Mouse (Mus musculus): ENCODE results near the gene Snx29. TPM values are rescaled to one million over a fixed set of nuclear protein-coding genes. Genes with fewer than 3 reads are reported as not detected.

The Snx29 gene
- polyA plus RNA-seq, 1 experiment from 2014 or later = 10.0 TPM

DNA sequence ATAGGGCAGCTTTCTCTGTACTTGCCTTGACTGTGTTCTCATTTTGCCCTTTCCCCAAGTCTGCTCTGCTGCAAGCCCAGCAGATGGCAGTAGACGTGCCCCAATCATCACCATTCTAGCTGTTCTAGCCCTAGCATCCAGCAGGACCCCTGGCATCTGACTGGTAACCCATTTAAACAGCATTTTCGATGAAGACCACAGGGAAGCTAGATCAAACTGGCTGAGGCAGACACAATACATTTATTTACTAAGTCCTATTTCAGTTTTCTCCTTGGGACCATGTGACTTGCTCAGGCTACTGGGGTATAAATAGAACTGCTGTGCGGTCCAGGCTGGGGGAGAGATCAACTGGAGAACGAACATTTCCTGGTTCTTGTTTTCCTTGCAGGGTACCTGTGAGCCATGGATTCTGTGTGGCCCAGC lies 257.0 kb downstream of the Snx29 start:
- H3K4me1 ChIP-seq (ENCODE audit: control insufficient read depth, insufficient read depth, low read length) = no peaks in the 10 kb centered on the region
- H3K36me3 ChIP-seq (ENCODE audit: control insufficient read depth, insufficient read depth, low read length) = no peaks in the 10 kb centered on the region
- no peaks in the 10 kb centered on the region for H3K27me3 ChIP-seq (ENCODE audit: control insufficient read depth, insufficient read depth, low read length)
- 60% methylated on average over 4 of the region's 4 CpGs for WGBS
- ATAC-seq (ENCODE audit: low FRiP score) = 0 out of 2 replicates have a peak, but pooled peaks have one; percentile 24
- H3K27ac ChIP-seq (ENCODE audit: low read depth, low read length) = no peak overlapping the region
- peak; percentile 79 for DNase-seq (ENCODE audit: low spot score, missing footprints)
- H3K9ac ChIP-seq (ENCODE audit: low read length) = no peak overlapping the region
- H3K4me3 ChIP-seq (ENCODE audit: low read depth, low read length) = no peak overlapping the region
- no peaks in the 10 kb centered on the region for H3K9me3 ChIP-seq (ENCODE audit: control insufficient read depth, low read length)
- no peak overlapping the region for H3K4me2 ChIP-seq

DNA sequence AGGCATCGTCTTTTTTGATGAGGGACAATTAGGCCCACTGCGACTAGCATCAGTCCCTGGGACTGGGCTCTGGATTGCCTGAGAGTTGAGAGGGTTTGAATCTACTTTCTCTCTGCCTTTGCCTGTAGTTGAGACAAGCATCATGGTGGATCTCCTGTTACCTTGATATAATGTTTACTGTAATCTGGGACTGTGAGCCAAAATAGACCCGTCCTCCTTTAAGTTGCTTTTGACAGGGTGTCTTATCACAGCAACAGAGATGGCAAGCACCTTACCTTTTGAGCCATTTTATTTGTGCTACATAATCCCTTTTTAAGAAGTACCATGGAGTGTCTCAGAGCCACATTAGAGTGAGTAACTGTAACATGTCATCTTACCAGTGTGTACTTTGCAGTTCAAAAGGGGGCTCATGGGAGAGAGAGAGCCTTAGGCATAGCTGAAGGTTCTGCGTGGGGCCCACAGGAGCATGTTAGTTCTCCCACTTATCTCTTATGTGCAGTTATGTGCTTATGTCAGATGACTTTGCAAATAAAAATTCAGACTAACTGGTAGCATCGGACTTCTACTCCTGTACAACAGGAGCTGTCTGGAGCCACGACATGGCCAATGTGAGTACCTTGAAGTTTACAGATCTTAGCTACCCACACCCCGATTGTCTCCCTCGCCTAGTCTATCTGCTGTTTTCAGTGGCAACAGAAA lies 261.4 kb downstream of the Snx29 start:
- Histone ChIP-seq H3K4me3 (ENCODE audit: low read depth, low read length) (no peak overlapping the region), H3K36me3 (ENCODE audit: control insufficient read depth, insufficient read depth, low read length) (no peaks in the 10 kb centered on the region), H3K27ac (ENCODE audit: low read depth, low read length) (no peak overlapping the region), H3K9me3 (ENCODE audit: control insufficient read depth, low read length) (no peaks in the 10 kb centered on the region), H3K27me3 (ENCODE audit: control insufficient read depth, insufficient read depth, low read length) (no peaks in the 10 kb centered on the region), H3K9ac (ENCODE audit: low read length) (no peak overlapping the region), H3K4me2 (no peak overlapping the region), H3K4me1 (ENCODE audit: control insufficient read depth, insufficient read depth, low read length) (no peaks in the 10 kb centered on the region)
- 95% methylated on average over 8 of the region's 8 CpGs for WGBS
- ATAC-seq (ENCODE audit: low FRiP score) (no peak), DNase-seq (ENCODE audit: low spot score, missing footprints) (peak; percentile 69)

DNA sequence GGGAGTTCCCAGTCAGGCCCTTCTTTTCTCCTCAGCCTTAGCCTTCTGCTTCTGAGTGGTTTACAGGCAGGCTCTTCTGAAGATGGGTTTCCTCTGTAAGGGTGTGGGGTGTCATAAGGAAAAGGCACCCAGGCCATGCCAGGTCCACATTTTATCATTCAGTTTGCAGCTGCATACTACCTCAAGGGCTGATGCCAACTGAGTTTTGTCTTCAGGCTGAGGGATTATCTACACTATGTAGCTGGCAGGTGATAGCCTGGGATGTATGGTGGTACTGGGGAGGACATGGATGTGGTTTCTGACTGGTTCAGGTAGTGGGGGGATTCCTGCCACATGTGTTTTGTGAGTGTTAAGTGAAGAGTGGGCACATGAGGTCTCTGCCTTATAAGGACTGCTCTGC lies 266.0 kb downstream of the Snx29 start:
- no peaks in the 10 kb centered on the region for H3K27me3 ChIP-seq (ENCODE audit: control insufficient read depth, insufficient read depth, low read length)
- H3K9ac ChIP-seq (ENCODE audit: low read length) = no peak overlapping the region
- H3K36me3 ChIP-seq (ENCODE audit: control insufficient read depth, insufficient read depth, low read length) = no peaks in the 10 kb centered on the region
- no peak overlapping the region for H3K4me2 ChIP-seq
- no peaks in the 10 kb centered on the region for H3K9me3 ChIP-seq (ENCODE audit: control insufficient read depth, low read length)
- H3K4me3 ChIP-seq (ENCODE audit: low read depth, low read length) = no peak overlapping the region
- DNase-seq (ENCODE audit: low spot score, missing footprints) = no peak
- ATAC-seq (ENCODE audit: low FRiP score) = no peak
- H3K27ac ChIP-seq (ENCODE audit: low read depth, low read length) = no peak overlapping the region
- H3K4me1 ChIP-seq (ENCODE audit: control insufficient read depth, insufficient read depth, low read length) = no peaks in the 10 kb centered on the region; the same call in 1 of the 2 replicates

DNA sequence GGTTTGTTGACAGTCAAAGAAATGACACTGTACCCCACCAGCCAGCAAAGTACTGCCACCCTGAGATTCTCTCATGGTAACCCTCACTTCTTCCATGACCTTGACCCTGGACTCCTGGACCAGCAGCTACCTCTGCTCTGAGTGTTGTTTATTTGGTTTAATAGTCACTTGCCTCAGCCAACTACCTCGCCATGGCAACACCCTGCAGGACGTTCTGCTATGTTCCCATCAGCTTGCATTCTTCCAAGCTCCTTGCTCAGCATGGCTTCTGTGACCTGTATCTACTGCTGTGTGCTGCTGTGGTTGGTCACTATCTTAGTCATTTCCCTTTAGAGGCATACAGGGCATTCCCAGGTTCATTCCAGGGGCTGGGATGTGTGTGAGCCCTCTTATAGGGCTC lies 266.6 kb downstream of the Snx29 start:
- H3K9ac ChIP-seq (ENCODE audit: low read length) = no peak overlapping the region
- H3K4me1 ChIP-seq (ENCODE audit: control insufficient read depth, insufficient read depth, low read length) = no peaks in the 10 kb centered on the region; the same call in 1 of the 2 replicates
- H3K27ac ChIP-seq (ENCODE audit: low read depth, low read length) = no peak overlapping the region
- H3K27me3 ChIP-seq (ENCODE audit: control insufficient read depth, insufficient read depth, low read length) = no peaks in the 10 kb centered on the region
- no peaks in the 10 kb centered on the region for H3K9me3 ChIP-seq (ENCODE audit: control insufficient read depth, low read length)
- no peak overlapping the region for H3K4me3 ChIP-seq (ENCODE audit: low read depth, low read length)
- no peaks in the 10 kb centered on the region for H3K36me3 ChIP-seq (ENCODE audit: control insufficient read depth, insufficient read depth, low read length)
- ATAC-seq (ENCODE audit: low FRiP score) = no peak
- 45% methylated on average over 2 of the region's 2 CpGs for WGBS
- no peak overlapping the region for H3K4me2 ChIP-seq
- no peak for DNase-seq (ENCODE audit: low spot score, missing footprints)

DNA sequence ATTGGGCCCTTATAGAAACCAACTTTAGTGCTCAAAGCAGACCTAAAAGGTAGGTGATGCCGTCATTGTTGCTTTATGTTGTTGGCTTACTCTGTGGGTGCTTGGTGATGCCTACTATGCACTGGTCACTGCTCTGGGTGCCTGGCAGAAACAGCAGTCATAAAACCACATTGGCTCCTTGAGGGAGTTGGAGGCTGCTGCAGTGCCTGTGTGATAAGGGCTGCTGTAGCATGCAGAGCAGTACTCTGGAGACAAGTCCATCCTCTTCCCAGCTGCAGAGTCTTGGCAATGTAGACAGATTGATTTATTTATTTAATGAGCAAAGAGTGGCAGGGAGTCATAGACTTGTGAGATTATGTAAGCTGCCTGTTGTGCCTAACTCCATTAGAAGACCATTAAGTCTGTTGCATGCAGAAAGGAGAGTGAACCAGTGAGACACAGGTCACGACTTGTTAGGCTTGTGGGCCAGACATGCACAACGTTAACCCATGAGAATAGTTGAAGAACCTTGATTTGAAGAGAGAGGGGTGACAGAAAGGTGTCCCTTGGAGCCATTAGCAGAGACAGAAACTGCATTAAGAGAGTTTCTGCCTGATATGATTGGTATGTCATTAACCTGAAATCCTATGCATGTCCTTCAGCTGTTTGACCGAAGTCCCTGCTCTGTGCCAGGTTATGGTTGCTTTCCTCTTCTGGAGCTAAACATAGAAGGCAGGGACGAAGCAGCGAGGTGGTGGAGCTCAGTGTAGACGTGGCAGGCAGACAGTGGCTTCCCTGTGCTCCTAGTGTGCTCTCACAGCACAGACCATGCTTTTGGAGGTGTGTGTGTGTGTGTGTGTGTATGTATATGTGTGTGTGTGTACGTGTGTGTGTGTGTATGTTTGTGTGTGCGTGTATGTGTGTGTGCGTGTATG lies 267.3 kb downstream of the Snx29 start:
- no peak overlapping the region for H3K9ac ChIP-seq (ENCODE audit: low read length)
- no peaks in the 10 kb centered on the region for H3K27me3 ChIP-seq (ENCODE audit: control insufficient read depth, insufficient read depth, low read length)
- H3K9me3 ChIP-seq (ENCODE audit: control insufficient read depth, low read length) = no peaks in the 10 kb centered on the region
- DNase-seq (ENCODE audit: low spot score, missing footprints) = no peak
- H3K27ac ChIP-seq (ENCODE audit: low read depth, low read length) = no peak overlapping the region
- no peak overlapping the region for H3K4me3 ChIP-seq (ENCODE audit: low read depth, low read length)
- WGBS = 90% methylated on average over 10 of the region's 10 CpGs
- no peak overlapping the region for H3K4me2 ChIP-seq
- no peaks in the 10 kb centered on the region for H3K36me3 ChIP-seq (ENCODE audit: control insufficient read depth, insufficient read depth, low read length)
- no peaks in the 10 kb centered on the region; the same call in 1 of the 2 replicates for H3K4me1 ChIP-seq (ENCODE audit: control insufficient read depth, insufficient read depth, low read length)
- ATAC-seq (ENCODE audit: low FRiP score) = no peak

DNA sequence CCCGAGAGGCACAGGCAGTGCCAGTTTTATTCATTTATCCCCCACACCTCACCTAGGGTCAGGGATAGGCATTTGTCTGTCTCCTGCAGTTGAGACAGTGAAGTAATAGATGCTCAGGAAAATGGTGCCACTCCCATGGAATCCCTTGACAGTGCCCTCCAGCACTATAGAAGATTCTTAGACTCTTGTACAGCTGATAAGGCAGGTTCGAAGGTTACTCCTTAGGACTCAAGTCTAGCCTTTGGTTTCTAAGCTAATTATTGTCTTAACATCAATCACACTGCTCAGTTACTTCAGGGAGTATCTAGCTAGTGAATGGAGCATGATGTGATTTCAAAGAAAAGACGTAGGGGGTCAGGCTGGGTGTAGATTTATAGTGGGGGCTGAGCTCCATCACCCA lies 273.9 kb downstream of the Snx29 start:
- Histone ChIP-seq H3K27me3 (ENCODE audit: control insufficient read depth, insufficient read depth, low read length) (no peaks in the 10 kb centered on the region), H3K36me3 (ENCODE audit: control insufficient read depth, insufficient read depth, low read length) (no peaks in the 10 kb centered on the region), H3K4me3 (ENCODE audit: low read depth, low read length) (no peak overlapping the region), H3K9ac (ENCODE audit: low read length) (no peak overlapping the region), H3K9me3 (ENCODE audit: control insufficient read depth, low read length) (no peaks in the 10 kb centered on the region), H3K4me1 (ENCODE audit: control insufficient read depth, insufficient read depth, low read length) (no peaks in the 10 kb centered on the region), H3K4me2 (no peak overlapping the region), H3K27ac (ENCODE audit: low read depth, low read length) (no peak overlapping the region)
- WGBS = 81% methylated on average over 3 of the region's 3 CpGs
- ATAC-seq (ENCODE audit: low FRiP score) = no peak
- no peak for DNase-seq (ENCODE audit: low spot score, missing footprints)

GRCm38 (mm10) chr16:11597769-11598168 lies 275.1 kb downstream of the Snx29 start:
- Histone ChIP-seq H3K9ac (ENCODE audit: low read length) (no peak overlapping the region), H3K27ac (ENCODE audit: low read depth, low read length) (no peak overlapping the region), H3K4me3 (ENCODE audit: low read depth, low read length) (no peak overlapping the region)

GRCm38 (mm10) chr16:11599523-11599922 lies 276.8 kb downstream of the Snx29 start:
- no peaks in the 10 kb centered on the region for H3K9me3 ChIP-seq (ENCODE audit: control insufficient read depth, low read length)
- H3K36me3 ChIP-seq (ENCODE audit: control insufficient read depth, insufficient read depth, low read length) = no peaks in the 10 kb centered on the region
- H3K27me3 ChIP-seq (ENCODE audit: control insufficient read depth, insufficient read depth, low read length) = no peaks in the 10 kb centered on the region
- H3K9ac ChIP-seq (ENCODE audit: low read length) = no peak overlapping the region
- no peak overlapping the region for H3K27ac ChIP-seq (ENCODE audit: low read depth, low read length)
- no peaks in the 10 kb centered on the region for H3K4me1 ChIP-seq (ENCODE audit: control insufficient read depth, insufficient read depth, low read length)
- DNase-seq (ENCODE audit: low spot score, missing footprints) = no peak
- H3K4me2 ChIP-seq = no peak overlapping the region
- 87% methylated on average over 3 of the region's 3 CpGs for WGBS
- no peak overlapping the region for H3K4me3 ChIP-seq (ENCODE audit: low read depth, low read length)
- no peak for ATAC-seq (ENCODE audit: low FRiP score)

More at GRCm38 (mm10) chr16:11597769-11598168, 275.1 kb downstream of the Snx29 start:
- Histone ChIP-seq H3K4me2 (no peak overlapping the region), H3K27me3 (ENCODE audit: control insufficient read depth, insufficient read depth, low read length) (no peaks in the 10 kb centered on the region), H3K9me3 (ENCODE audit: control insufficient read depth, low read length) (no peaks in the 10 kb centered on the region), H3K4me1 (ENCODE audit: control insufficient read depth, insufficient read depth, low read length) (no peaks in the 10 kb centered on the region), H3K36me3 (ENCODE audit: control insufficient read depth, insufficient read depth, low read length) (no peaks in the 10 kb centered on the region)
- 68% methylated on average over 7 of the region's 7 CpGs for WGBS
- no peak for DNase-seq (ENCODE audit: low spot score, missing footprints)
- no peak for ATAC-seq (ENCODE audit: low FRiP score)
